Mouse (Mus musculus) MEL (cell line): ENCODE measurements around the gene Stac2. TPM values are rescaled to one million over a fixed set of nuclear protein-coding genes. Genes with fewer than 3 reads are reported as not detected.

Source experiments
- DNase-seq: peaks from one replicate; pipeline ENCODE4 v3.0.0; 2011; ENCODE audit warnings: low read depth, low spot score
- H3K27ac ChIP-seq: 2 replicates; pipeline ENCODE4 v1.5.1; 2012; ENCODE audit warnings: low read depth, mild to moderate bottlenecking, control low read depth, low read length, moderate library complexity; ENCODE audit not compliant: control insufficient read depth
- H3K27me3 ChIP-seq, 2 experiments: fragments of 150-350 bp in 1 of 2; sonication (generic) in 1 of 2; 2 replicates each; pipeline ENCODE4 v1.6.1; 2012; ENCODE audit warnings: low read length in 2 of 2, mild to moderate bottlenecking in 2 of 2, improper control_type of control experiment in 1 of 2, moderate library complexity in 1 of 2; ENCODE audit not compliant: insufficient read depth in 2 of 2, control insufficient read depth in 1 of 2
- H3K36me3 ChIP-seq, 2 experiments: 2 replicates each; pipeline ENCODE4 v1.6.1; 2012 to 2014; ENCODE audit warnings: low read length in 2 of 2, improper control_type of control experiment in 1 of 2, inconsistent platforms in 1 of 2, mild to moderate bottlenecking in 1 of 2; ENCODE audit not compliant: insufficient read depth in 2 of 2, control insufficient read depth in 1 of 2
- H3K4me1 ChIP-seq, 2 experiments: fragments of 150-350 bp in 1 of 2; sonication (generic) in 1 of 2; 2 replicates each; pipeline ENCODE4 v1.6.1; 2012; ENCODE audit warnings: low read length in 2 of 2, improper control_type of control experiment in 1 of 2, mild to moderate bottlenecking in 1 of 2; ENCODE audit not compliant: insufficient read depth in 2 of 2, control insufficient read depth in 1 of 2
- H3K4me3 ChIP-seq, 2 experiments: fragments of 150-350 bp in 1 of 2; sonication (generic) in 1 of 2; 2 replicates each; pipeline ENCODE4 v1.5.1; 2012; ENCODE audit warnings: low read depth in 2 of 2, low read length in 2 of 2, mild to moderate bottlenecking in 2 of 2, moderate library complexity in 2 of 2, control low read depth in 1 of 2, improper control_type of control experiment in 1 of 2; ENCODE audit not compliant: control insufficient read depth in 1 of 2, insufficient read depth in 1 of 2
- H3K79me2 ChIP-seq: 2 replicates; pipeline ENCODE4 v1.6.1; 2012; ENCODE audit warnings: mild to moderate bottlenecking, low read length, moderate library complexity; ENCODE audit not compliant: control insufficient read depth, poor library complexity, insufficient read depth
- H3K9ac ChIP-seq: 2 replicates; pipeline ENCODE4 v1.6.1; 2012; ENCODE audit warnings: low read depth, mild to moderate bottlenecking, control low read depth, low read length, moderate library complexity; ENCODE audit not compliant: control insufficient read depth, poor library complexity, severe bottlenecking
- H3K9me3 ChIP-seq: fragments of 150-350 bp; sonication (generic); replicated peaks from 2 replicates; pipeline ENCODE4 v1.6.1; 2012; ENCODE audit warnings: mild to moderate bottlenecking, low read length, improper control_type of control experiment, moderate library complexity; ENCODE audit not compliant: insufficient read depth
- BHLHE40 ChIP-seq: IDR thresholded peaks from 2 replicates; pipeline ENCODE4 v1.6.1; 2012; ENCODE audit warnings: low read depth, mild to moderate bottlenecking, inconsistent platforms, low read length, improper control_type of control experiment, borderline replicate concordance
- CHD1 ChIP-seq: IDR thresholded peaks from 2 replicates; pipeline ENCODE4 v1.6.1; 2012; ENCODE audit warnings: low read depth, mild to moderate bottlenecking, inconsistent platforms, low read length, improper control_type of control experiment
- CHD2 ChIP-seq: IDR thresholded peaks from 2 replicates; pipeline ENCODE4 v1.6.1; 2011; ENCODE audit warnings: low read length, improper control_type of control experiment
- CTCF ChIP-seq, 3 experiments: IDR thresholded peaks in 2 of 3; conservative IDR thresholded peaks in 1 of 3; 2 replicates each; pipeline ENCODE4 v1.5.1; 2011 to 2012; ENCODE audit warnings: low read length in 3 of 3, low read depth in 2 of 3, mild to moderate bottlenecking in 2 of 3, improper control_type of control experiment in 1 of 3, inconsistent platforms in 1 of 3, mixed read lengths in 1 of 3, moderate library complexity in 1 of 3; ENCODE audit not compliant: control insufficient read depth in 1 of 3, insufficient read depth in 1 of 3, poor library complexity in 1 of 3, severe bottlenecking in 1 of 3
- ELF1 ChIP-seq: IDR thresholded peaks from 2 replicates; pipeline ENCODE4 v1.6.1; 2014; ENCODE audit warnings: low read depth, mild to moderate bottlenecking, inconsistent platforms, low read length, improper control_type of control experiment, moderate library complexity
- GABPA ChIP-seq: IDR thresholded peaks from 2 replicates; pipeline ENCODE4 v1.6.1; 2012; ENCODE audit warnings: low read depth, mild to moderate bottlenecking, inconsistent platforms, low read length, improper control_type of control experiment, moderate library complexity
- JUND ChIP-seq: IDR thresholded peaks from 2 replicates; pipeline ENCODE4 v1.6.1; 2011; ENCODE audit warnings: low read depth, mild to moderate bottlenecking, improper control_type of control experiment, low read length
- MAX ChIP-seq: IDR thresholded peaks from 2 replicates; pipeline ENCODE4 v1.6.1; 2011; ENCODE audit warnings: low read length, improper control_type of control experiment
- MEF2A ChIP-seq: IDR thresholded peaks from 2 replicates; pipeline ENCODE4 v1.6.1; 2014; ENCODE audit warnings: low read depth, mild to moderate bottlenecking, inconsistent platforms, low read length, improper control_type of control experiment; ENCODE audit not compliant: poor library complexity, insufficient replicate concordance, severe bottlenecking; ENCODE audit errors: extremely low read depth
- NRF1 ChIP-seq: IDR thresholded peaks from 2 replicates; pipeline ENCODE4 v1.6.1; 2014; ENCODE audit warnings: low read depth, mild to moderate bottlenecking, inconsistent platforms, low read length, improper control_type of control experiment, moderate library complexity; ENCODE audit not compliant: poor library complexity, insufficient read depth, severe bottlenecking
- POLR2A ChIP-seq, 2 experiments: IDR thresholded peaks; 2 replicates each; pipeline ENCODE4 v1.6.1; 2011 to 2012; ENCODE audit warnings: low read length in 2 of 2, mild to moderate bottlenecking in 2 of 2, control low read depth in 1 of 2, improper control_type of control experiment in 1 of 2, low read depth in 1 of 2, moderate library complexity in 1 of 2; ENCODE audit not compliant: control insufficient read depth in 1 of 2, insufficient read depth in 1 of 2, poor library complexity in 1 of 2
- POLR2AphosphoS2 ChIP-seq: IDR thresholded peaks from 2 replicates; pipeline ENCODE4 v1.6.1; 2011; ENCODE audit warnings: low read length, improper control_type of control experiment
- RAD21 ChIP-seq: IDR thresholded peaks from 2 replicates; pipeline ENCODE4 v1.6.1; 2011; ENCODE audit warnings: mild to moderate bottlenecking, low read depth, low read length, improper control_type of control experiment
- SIN3A ChIP-seq: IDR thresholded peaks from 2 replicates; pipeline ENCODE4 v1.6.1; 2012; ENCODE audit warnings: low read length, improper control_type of control experiment, inconsistent platforms
- SMC3 ChIP-seq: IDR thresholded peaks from 2 replicates; pipeline ENCODE4 v1.6.1; 2011; ENCODE audit warnings: low read depth, low read length, improper control_type of control experiment
- TAL1 ChIP-seq: IDR thresholded peaks from 2 replicates; pipeline ENCODE4 v1.6.1; 2012; ENCODE audit warnings: mild to moderate bottlenecking, inconsistent platforms, low read length, moderate library complexity, mixed read lengths
- TBP ChIP-seq: IDR thresholded peaks from 2 replicates; pipeline ENCODE4 v1.8.0; 2011; ENCODE audit warnings: low read depth, low read length, improper control_type of control experiment
- TCF12 ChIP-seq: IDR thresholded peaks from 2 replicates; pipeline ENCODE4 v1.6.1; 2014; ENCODE audit warnings: low read depth, mild to moderate bottlenecking, inconsistent platforms, low read length, improper control_type of control experiment, moderate library complexity
- UBTF ChIP-seq: IDR thresholded peaks from 2 replicates; pipeline ENCODE4 v1.6.1; 2012; ENCODE audit warnings: low read depth, mild to moderate bottlenecking, inconsistent platforms, low read length, improper control_type of control experiment, moderate library complexity, borderline replicate concordance; ENCODE audit not compliant: insufficient read depth
- USF1 ChIP-seq: IDR thresholded peaks from 2 replicates; pipeline ENCODE4 v1.6.1; 2014; ENCODE audit warnings: low read depth, mild to moderate bottlenecking, inconsistent platforms, low read length, improper control_type of control experiment, moderate library complexity
- ZC3H11A ChIP-seq: IDR thresholded peaks from 2 replicates; pipeline ENCODE4 v1.6.1; 2012; ENCODE audit warnings: low read depth, mild to moderate bottlenecking, inconsistent platforms, low read length, improper control_type of control experiment
- ZKSCAN1 ChIP-seq: IDR thresholded peaks from 2 replicates; pipeline ENCODE4 v1.6.1; 2012; ENCODE audit warnings: low read depth, mild to moderate bottlenecking, inconsistent platforms, low read length, improper control_type of control experiment, moderate library complexity
- polyA plus RNA-seq, 2 experiments: library from polyadenylated mRNA; stranded (reverse) in 1 of 2; unstranded in 1 of 2; fragments of >175 nt in 1 of 2; fragments of >200 nt in 1 of 2; gene quantifications; 2 replicates each; pipeline versions ENCODE4 v1.2.1 to v1.2.4; 2012; ENCODE audit warnings: low replicate concordance in 2 of 2, low read depth in 1 of 2; ENCODE audit not compliant: insufficient read length in 2 of 2, insufficient read depth in 1 of 2, missing spikeins in 1 of 2
- total RNA-seq: library from RNA; depleted of rRNA; stranded (reverse); fragments of 300-350 nt; gene quantifications from 2 replicates; pipeline ENCODE4 v1.2.3, GENCODE M21; 2012

Gene Stac2
- total and polyA plus RNA-seq, 3 experiments, result 0.04 TPM; not detected in 2

DNA sequence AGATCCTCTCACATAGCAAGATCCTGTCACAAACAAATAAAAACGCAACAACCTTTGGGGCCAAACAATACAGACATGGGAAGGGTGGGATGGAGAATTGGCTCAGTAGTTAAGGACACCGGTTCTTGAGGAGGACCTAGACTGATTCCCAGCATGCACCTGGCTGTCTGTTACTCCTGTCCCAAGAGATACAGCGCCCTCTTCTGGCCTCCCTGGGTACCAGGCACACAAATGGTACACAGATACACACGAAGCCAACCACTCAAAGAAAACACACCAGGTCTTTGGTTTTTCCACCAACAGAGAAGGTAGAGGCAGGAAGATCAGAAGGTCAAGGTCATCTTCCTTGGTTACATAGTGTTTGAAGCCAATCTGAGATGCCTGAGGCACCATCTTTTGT is 7.7 kb downstream of the Stac2 start:
- no peaks in the 10 kb centered on the region for H3K27me3 ChIP-seq

DNA sequence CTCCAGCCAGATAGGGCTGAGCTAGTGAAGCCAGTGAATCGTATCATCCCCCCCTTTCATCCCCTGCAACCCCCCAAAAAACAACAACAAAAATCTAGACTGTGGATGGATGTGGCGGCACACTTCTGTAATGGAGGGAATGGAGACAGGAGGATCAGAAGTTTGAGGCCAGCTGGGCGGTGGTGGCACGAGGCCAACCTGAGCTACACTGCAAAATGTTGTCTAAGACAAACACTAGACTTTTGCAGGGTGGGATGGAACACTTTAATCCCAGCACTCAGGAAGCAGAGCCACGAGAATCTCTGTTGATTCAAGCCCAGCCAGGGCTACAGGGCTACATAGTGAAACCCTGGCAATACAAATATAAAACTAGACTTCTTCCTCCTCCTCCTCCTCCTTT is 9.2 kb downstream of the Stac2 start:
- H3K4me3 ChIP-seq, result no peak overlapping the region
- H3K36me3 ChIP-seq, result no peaks in the 10 kb centered on the region
- H3K27ac ChIP-seq, result no peak overlapping the region
- 0 out of 4 replicates have a peak, but pooled peaks cover 0 to 11% of the 10 kb centered on the region in 2 experiments for H3K4me1 ChIP-seq
- H3K79me2 ChIP-seq, result no peaks in the 10 kb centered on the region
- no peaks in the 10 kb centered on the region for H3K27me3 ChIP-seq
- no peak for DNase-seq
- no peak overlapping the region for H3K9ac ChIP-seq
- no peak for TF ChIP-seq SIN3A
- no peak for TF ChIP-seq CHD2
- no peak for TF ChIP-seq TCF12
- TF ChIP-seq NRF1, result no peak
- TF ChIP-seq ZKSCAN1, result no peak
- no peak for TF ChIP-seq JUND
- TF ChIP-seq RAD21, result no peak
- no peak for TF ChIP-seq MEF2A
- no peak for TF ChIP-seq GABPA
- TF ChIP-seq POLR2AphosphoS2, result no peak
- no peak for TF ChIP-seq MAX
- TF ChIP-seq CHD1, result no peak
- no peak for TF ChIP-seq UBTF
- TF ChIP-seq USF1, result no peak
- TF ChIP-seq TAL1, result no peak
- no peak for TF ChIP-seq ELF1
- no peak for TF ChIP-seq POLR2A (IDR thresholded peaks at IDR 0.05; ENCODE audit: control insufficient read depth in 1 of 2, insufficient read depth in 1 of 2, low read depth in 1 of 2, low read length in 2 of 2, poor library complexity in 1 of 2)
- TF ChIP-seq BHLHE40, result no peak
- TF ChIP-seq, all 39 proteins: peak for 0
- H3K9me3 ChIP-seq, result no peaks in the 10 kb centered on the region

More for the DNA sequence above, 7.7 kb downstream of the Stac2 start:
- Histone ChIP-seq H3K9me3 (no peaks in the 10 kb centered on the region), H3K9ac (no peak overlapping the region), H3K79me2 (no peaks in the 10 kb centered on the region), H3K36me3 (no peaks in the 10 kb centered on the region), H3K4me1 (0 out of 4 replicates have a peak, but pooled peaks cover 0 to 11% of the 10 kb centered on the region in 2 experiments), H3K27ac (no peak overlapping the region), H3K4me3 (no peak overlapping the region)
- peak; percentile 71 for DNase-seq
- TF ChIP-seq USF1 (no peak), SMC3 (peak; percentile 58), CTCF (IDR thresholded peaks at IDR 0.05 in 2 of 3, conservative IDR thresholded peaks at IDR 0.05 in 1 of 3; ENCODE audit: control insufficient read depth in 1 of 3, insufficient read depth in 1 of 3, low read depth in 2 of 3, low read length in 3 of 3, poor library complexity in 1 of 3, severe bottlenecking in 1 of 3) (peak; percentile 68 to 77 (median 73)), ZC3H11A (peak; percentile 44), TBP (no peak), RAD21 (peak; percentile 50)
